Mouse (Mus musculus): ENCODE measurements around the gene Prdm16.

DNA sequence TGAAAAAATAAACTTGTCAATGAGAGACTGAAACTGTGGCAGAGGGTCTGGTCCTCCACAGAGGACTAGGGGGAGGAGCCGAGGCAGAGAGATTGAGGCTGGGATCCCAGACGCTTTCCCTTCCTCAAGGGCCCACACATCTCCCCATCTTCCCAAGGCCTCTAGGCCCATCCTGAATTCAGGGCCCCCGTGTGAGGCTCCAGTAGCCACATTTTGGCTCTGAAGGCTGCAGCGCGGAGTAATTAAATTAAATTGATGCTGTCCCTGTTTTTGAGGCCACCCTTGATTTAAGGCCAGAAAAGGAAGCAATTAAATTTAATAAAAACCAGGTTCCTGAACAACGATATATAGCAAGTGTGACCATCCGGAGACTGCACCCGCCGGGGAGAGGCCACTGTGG, 66.8 kb downstream of the Prdm16 start:
- TF ChIP-seq RCOR1 (conservative IDR thresholded peaks at IDR 0.05; ENCODE audit: low read depth, low read length) (no peak), HCFC1 (IDR thresholded peaks at IDR 0.05; ENCODE audit: low read depth, low read length) (no peak), USF1 (IDR thresholded peaks at IDR 0.05; ENCODE audit: low read depth, low read length) (no peak), ETS1 (conservative IDR thresholded peaks at IDR 0.05; ENCODE audit: low read depth, low read length) (no peak), EP300 (IDR thresholded peaks at IDR 0.05; ENCODE audit: low read length) (no peak), POLR2A (IDR thresholded peaks at IDR 0.05; ENCODE audit: low read depth, low read length) (no peak), TCF12 (IDR thresholded peaks at IDR 0.05; ENCODE audit: low read depth, low read length) (no peak), ZMIZ1 (IDR thresholded peaks at IDR 0.05; ENCODE audit: low read depth, low read length) (no peak), CTCF (conservative IDR thresholded peaks at IDR 0.05 in 1 of 2, IDR thresholded peaks at IDR 0.05 in 1 of 2; ENCODE audit: low read depth in 2 of 2, low read length in 2 of 2) (no peak), MAZ (IDR thresholded peaks at IDR 0.05; ENCODE audit: low read depth, low read length) (no peak), MAFK (IDR thresholded peaks at IDR 0.05; ENCODE audit: insufficient replicate concordance, low read length) (no peak), MEF2A (IDR thresholded peaks at IDR 0.05; ENCODE audit: borderline replicate concordance, low read depth, low read length) (no peak), KAT2A (IDR thresholded peaks at IDR 0.05; ENCODE audit: insufficient replicate concordance, low read length) (no peak), MYC (IDR thresholded peaks at IDR 0.05; ENCODE audit: low read depth, low read length) (no peak)
